Mouse (Mus musculus) stomach, embryonic 15.5 days (tissue): ENCODE results near the gene 4930519G04Rik. TPM values are rescaled to one million over a fixed set of nuclear protein-coding genes. Genes with fewer than 3 reads are reported as not detected.
"Not testable (repeated sequence)": the region's sequence is repeated elsewhere in the genome, so short reads cannot be mapped to it uniquely, and the experiment has no call there.

ENCODE experiments used
- ATAC-seq: fragments of 200-750 bp; cut with Nextera tagmentation; 2 replicates; pipeline ENCODE4 v1.8.0; 2017; ENCODE audit warnings: low read depth, moderate number of reproducible peaks, moderate TSS enrichment; ENCODE audit not compliant: insufficient read depth, low FRiP score
- H3K27ac ChIP-seq: fragments of 300-500 bp; sonication (generic); 2 replicates; pipeline ENCODE4 v1.5.1; 2015; ENCODE audit warnings: mild to moderate bottlenecking, inconsistent platforms
- H3K27me3 ChIP-seq: fragments of 300-500 bp; sonication (generic); replicated peaks from 2 replicates; pipeline ENCODE4 v1.6.1; 2015; ENCODE audit warnings: inconsistent platforms
- H3K36me3 ChIP-seq: fragments of 300-500 bp; sonication (generic); 2 replicates; pipeline ENCODE4 v1.6.1; 2015; ENCODE audit warnings: inconsistent platforms
- H3K4me1 ChIP-seq: fragments of 300-500 bp; sonication (generic); 2 replicates; pipeline ENCODE4 v1.6.1; 2015; ENCODE audit warnings: inconsistent platforms
- H3K4me2 ChIP-seq: fragments of 300-500 bp; sonication (generic); 2 replicates; pipeline ENCODE4 v1.6.1; 2015; ENCODE audit warnings: mild to moderate bottlenecking, inconsistent platforms
- H3K4me3 ChIP-seq: fragments of 300-500 bp; sonication (generic); replicated peaks from 2 replicates; pipeline ENCODE4 v1.5.1; 2015; ENCODE audit warnings: inconsistent platforms
- H3K9ac ChIP-seq: fragments of 300-500 bp; sonication (generic); 2 replicates; pipeline ENCODE4 v1.6.1; 2015; ENCODE audit warnings: inconsistent platforms
- H3K9me3 ChIP-seq: fragments of 300-500 bp; sonication (generic); 2 replicates; pipeline ENCODE4 v1.6.1; 2016; ENCODE audit warnings: inconsistent platforms
- WGBS: fragments of 180-500 bp; shearing (Covaris S2); methylation state at CpG from one replicate; pipeline ENCODE4 v1.1.7; 2015; 5-methylcytosine and 5-hydroxymethylcytosine counted together
- polyA plus RNA-seq: library from polyadenylated mRNA; unstranded; fragments of >200 nt; fragmentation: Nextera tagmentation; extraction: Ambion mirVana; gene quantifications from 2 replicates; pipeline ENCODE4 v1.2.1, GENCODE M21; 2015

4930519G04Rik gene
- polyA plus RNA-seq, 1 experiment from 2014 or later, result not detected

DNA sequence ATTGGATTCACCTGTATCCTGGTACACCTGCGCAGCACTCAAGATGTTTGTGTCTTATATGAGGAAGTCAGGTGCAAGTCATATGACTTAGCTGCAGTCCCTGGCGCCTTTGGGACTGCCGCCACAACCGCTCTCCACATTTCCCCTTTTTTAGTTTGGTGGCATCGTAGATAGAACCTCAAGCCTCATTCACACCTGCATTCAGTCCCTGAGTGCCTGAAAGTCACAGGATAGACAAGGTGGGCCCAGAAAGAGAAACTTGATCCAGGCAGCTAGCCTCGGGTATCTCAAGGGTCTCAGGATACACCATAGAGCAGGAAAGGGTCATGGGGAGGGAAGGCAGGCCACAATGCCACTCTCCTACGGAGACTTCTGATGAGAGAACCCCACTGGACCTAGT lies 28.9 kb downstream of the 4930519G04Rik start:
- H3K4me3 ChIP-seq, H3K36me3 ChIP-seq, H3K9me3 ChIP-seq, H3K27me3 ChIP-seq, ATAC-seq, H3K4me2 ChIP-seq, H3K27ac ChIP-seq, H3K9ac ChIP-seq, H3K4me1 ChIP-seq: not testable (repeated sequence)
- WGBS, result 81% methylated on average over 6 of the region's 7 CpGs

- H3K27me3 ChIP-seq, result no peaks in the 10 kb centered on the region
- no peak overlapping the region for H3K4me3 ChIP-seq
- no peak overlapping the region for H3K4me2 ChIP-seq
- H3K36me3 ChIP-seq, result no peaks in the 10 kb centered on the region
- no peaks in the 10 kb centered on the region for H3K4me1 ChIP-seq
- no peak for ATAC-seq
- no peak overlapping the region for H3K27ac ChIP-seq
- WGBS, result 83% methylated on average over 11 of the region's 11 CpGs
- no peak overlapping the region for H3K9ac ChIP-seq
- H3K9me3 ChIP-seq, result no peaks in the 10 kb centered on the region
These were observed 29.6 kb downstream of the 4930519G04Rik start for GRCm38 (mm10) chr5:114883022-114883421.

- no peak for ATAC-seq
These were observed 33.3 kb downstream of the 4930519G04Rik start for GRCm38 (mm10) chr5:114886801-114887200.

GRCm38 (mm10) chr5:114888995-114889394 lies 35.5 kb downstream of the 4930519G04Rik start:
- Histone ChIP-seq H3K9ac (no peak overlapping the region), H3K4me3 (no peak overlapping the region), H3K4me2 (no peak overlapping the region), H3K4me1 (no peaks in the 10 kb centered on the region), H3K27ac (no peak overlapping the region), H3K9me3 (no peaks in the 10 kb centered on the region), H3K36me3 (no peaks in the 10 kb centered on the region), H3K27me3 (no peaks in the 10 kb centered on the region)
- 64% methylated on average over 2 of the region's 2 CpGs for WGBS
- no peak for ATAC-seq

More at GRCm38 (mm10) chr5:114886801-114887200, 33.3 kb downstream of the 4930519G04Rik start:
- H3K36me3 ChIP-seq, result no peaks in the 10 kb centered on the region
- no peak overlapping the region for H3K9ac ChIP-seq
- 68% methylated on average over 6 of the region's 6 CpGs for WGBS
- no peaks in the 10 kb centered on the region for H3K4me1 ChIP-seq
- no peak overlapping the region for H3K4me2 ChIP-seq
- H3K27me3 ChIP-seq, result no peaks in the 10 kb centered on the region
- no peak overlapping the region for H3K4me3 ChIP-seq
- H3K27ac ChIP-seq, result no peak overlapping the region
- H3K9me3 ChIP-seq, result no peaks in the 10 kb centered on the region

DNA sequence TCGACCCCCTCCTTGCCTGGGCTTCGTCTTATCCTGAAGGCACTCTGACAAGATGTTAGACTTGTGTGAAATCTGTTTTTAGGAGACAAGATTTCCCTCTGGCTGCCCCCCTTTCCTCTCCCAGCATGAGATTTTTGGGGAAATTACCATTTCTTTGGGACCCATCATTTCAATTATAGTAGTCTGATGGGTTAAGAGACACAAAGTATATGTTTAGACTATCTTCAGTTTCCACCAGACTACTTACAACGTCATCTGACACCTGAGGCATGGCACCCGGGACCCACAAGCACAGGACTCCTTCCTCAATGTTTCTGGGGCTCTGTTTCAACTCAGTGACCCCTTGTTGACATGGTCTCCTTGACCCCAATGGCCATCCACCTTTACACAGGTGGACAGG lies 42.1 kb downstream of the 4930519G04Rik start:
- Histone ChIP-seq H3K4me2 (no peak overlapping the region), H3K4me3 (no peak overlapping the region), H3K27me3 (no peaks in the 10 kb centered on the region), H3K9ac (no peak overlapping the region), H3K9me3 (no peaks in the 10 kb centered on the region), H3K36me3 (no peaks in the 10 kb centered on the region), H3K27ac (no peak overlapping the region), H3K4me1 (no peaks in the 10 kb centered on the region)
- 84% methylated on average over 4 of the region's 4 CpGs for WGBS
- no peak for ATAC-seq

DNA sequence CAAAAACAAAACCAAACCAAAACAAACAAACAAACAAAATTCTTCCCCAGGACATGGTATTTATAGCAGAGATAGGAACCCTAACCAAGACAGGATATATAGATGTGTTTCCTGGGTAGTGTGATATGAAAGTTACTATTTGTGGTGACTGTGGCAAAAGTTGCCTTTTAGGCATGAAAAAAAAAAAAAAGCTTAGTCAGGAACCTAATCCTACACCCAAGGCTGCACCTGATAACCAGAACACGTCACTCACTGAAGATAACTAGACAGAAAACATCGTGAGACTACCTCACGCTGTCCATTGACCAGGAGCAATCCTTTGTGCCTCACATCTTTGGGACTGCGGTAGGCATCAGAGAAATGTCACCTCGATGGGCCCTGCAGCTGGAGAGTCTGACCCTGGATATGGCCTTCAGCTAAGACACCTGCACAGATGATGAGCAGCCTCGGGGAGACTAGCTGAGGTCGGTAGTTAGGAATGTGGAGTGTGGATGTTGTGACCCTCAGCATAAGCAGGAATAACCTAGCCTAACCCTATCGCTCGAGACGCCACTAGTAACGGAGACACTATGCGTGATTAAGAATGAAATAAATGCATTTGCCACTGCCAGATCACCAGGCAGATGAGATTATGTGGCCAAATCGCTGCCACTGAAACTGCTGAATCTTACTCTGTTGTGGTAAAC lies 43.4 kb downstream of the 4930519G04Rik start, which contains the start of gene Oasl2:
Gene Oasl2 (plus strand): TSS at position 249 of the 686 bp plus-strand sequence.
- H3K9me3 ChIP-seq, result no peaks in the 10 kb centered on the region
- H3K4me1 ChIP-seq, result no peaks in the 10 kb centered on the region
- no peaks in the 10 kb centered on the region for H3K27me3 ChIP-seq
- no peak within 1 kb of the TSS for H3K9ac ChIP-seq
- 55% methylated on average over 13 of the region's 13 CpGs for WGBS
- no peak for ATAC-seq
- no peaks in the 10 kb centered on the region for H3K36me3 ChIP-seq
- H3K27ac ChIP-seq, result 0 out of 2 replicates have a peak within 1 kb of the TSS, but pooled peaks have one; percentile 1
- peak within 1 kb of the TSS; percentile 21 for H3K4me3 ChIP-seq
- peak within 1 kb of the TSS; percentile 40 for H3K4me2 ChIP-seq

GRCm38 (mm10) chr5:114897374-114897793 lies 43.9 kb downstream of the 4930519G04Rik start:
- no peak overlapping the region for H3K9ac ChIP-seq
- H3K27ac ChIP-seq, result 0 out of 2 replicates have a peak overlapping the region, but pooled peaks have one; percentile 1
- WGBS, result 12% methylated on average over 7 of the region's 7 CpGs

GRCm38 (mm10) chr5:114898857-114899256 lies 45.4 kb downstream of the 4930519G04Rik start:
- ATAC-seq, result no peak
- 63% methylated on average over 7 of the region's 7 CpGs for WGBS
- no peak overlapping the region for H3K4me3 ChIP-seq

More at GRCm38 (mm10) chr5:114897374-114897793, 43.9 kb downstream of the 4930519G04Rik start:
- Histone ChIP-seq H3K4me3 (peak overlapping the region; percentile 21), H3K9me3 (no peaks in the 10 kb centered on the region), H3K27me3 (no peaks in the 10 kb centered on the region), H3K36me3 (no peaks in the 10 kb centered on the region), H3K4me1 (no peaks in the 10 kb centered on the region), H3K4me2 (peak overlapping the region; percentile 40)
- ATAC-seq, result no peak; the same call in 1 of the 2 replicates

DNA sequence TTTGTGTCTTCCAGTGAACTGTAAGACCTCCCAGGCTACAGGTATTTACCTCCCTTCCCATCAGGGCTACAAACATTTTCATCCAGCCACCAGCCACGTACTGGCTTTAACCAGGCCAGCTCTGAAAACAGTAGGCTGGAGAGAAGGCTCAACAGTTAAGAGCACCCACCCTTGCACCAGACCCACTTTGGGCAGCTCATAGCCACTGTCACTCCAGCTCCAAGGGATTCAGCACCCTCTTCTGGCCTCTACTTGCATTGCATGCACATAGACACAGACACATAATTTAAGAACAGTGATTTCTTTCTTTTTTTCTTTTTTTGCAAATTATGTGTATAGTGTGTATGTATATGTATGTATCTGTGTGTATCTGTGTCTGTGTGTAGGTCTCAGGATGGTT lies 48.9 kb downstream of the 4930519G04Rik start:
- no peaks in the 10 kb centered on the region for H3K27me3 ChIP-seq
- no peaks in the 10 kb centered on the region for H3K9me3 ChIP-seq
- H3K27ac ChIP-seq, result no peak overlapping the region
- no peak overlapping the region for H3K4me2 ChIP-seq
- no peaks in the 10 kb centered on the region for H3K4me1 ChIP-seq
- ATAC-seq, result no peak
- H3K36me3 ChIP-seq, result no peaks in the 10 kb centered on the region
- H3K9ac ChIP-seq, result no peak overlapping the region
- WGBS, result 36% methylated on average over 1 of the region's 1 CpGs
- no peak overlapping the region for H3K4me3 ChIP-seq

More at GRCm38 (mm10) chr5:114898857-114899256, 45.4 kb downstream of the 4930519G04Rik start:
- no peak overlapping the region for H3K27ac ChIP-seq
- H3K4me2 ChIP-seq, result no peak overlapping the region
- no peak overlapping the region for H3K9ac ChIP-seq
- no peaks in the 10 kb centered on the region for H3K27me3 ChIP-seq
- H3K9me3 ChIP-seq, result no peaks in the 10 kb centered on the region
- no peaks in the 10 kb centered on the region for H3K4me1 ChIP-seq
- no peaks in the 10 kb centered on the region for H3K36me3 ChIP-seq

DNA sequence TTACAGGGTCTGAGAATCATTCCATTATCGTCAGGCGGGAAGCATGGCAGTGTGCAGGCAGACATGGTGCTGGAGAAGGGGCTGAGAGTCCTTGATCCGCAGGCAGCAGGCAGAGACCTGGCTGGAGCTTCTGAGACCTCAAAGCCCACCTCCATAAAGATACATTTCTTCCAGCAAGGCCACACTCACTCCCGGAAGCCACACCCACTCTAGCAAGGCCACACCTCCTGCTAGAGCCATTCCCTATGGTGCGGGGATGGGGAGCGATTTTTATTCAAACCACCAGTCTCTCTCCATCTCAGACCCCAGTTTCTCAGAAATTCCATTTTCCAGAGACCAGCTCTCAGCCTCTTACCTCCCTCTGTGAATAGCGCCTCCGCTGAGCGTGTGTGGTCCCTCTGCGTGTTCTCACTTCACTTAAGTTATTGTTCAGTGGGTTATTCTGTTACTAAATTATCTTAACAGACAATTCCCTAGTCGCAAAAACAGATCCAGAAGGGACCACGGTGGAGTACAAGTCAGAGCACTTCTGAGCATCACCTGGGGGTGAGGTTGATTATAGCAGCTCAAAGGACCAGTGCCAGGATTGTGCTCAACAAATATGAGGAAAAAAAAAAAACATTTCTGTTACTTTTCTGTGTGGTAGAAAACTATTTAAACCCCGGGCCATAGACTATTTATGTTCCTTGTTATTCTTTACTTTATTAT lies 55.3 kb downstream of the 4930519G04Rik start:
- Histone ChIP-seq H3K4me3 (no peak overlapping the region), H3K27ac (no peak overlapping the region), H3K4me2 (no peak overlapping the region), H3K9me3 (no peaks in the 10 kb centered on the region), H3K36me3 (no peaks in the 10 kb centered on the region), H3K9ac (no peak overlapping the region), H3K27me3 (no peaks in the 10 kb centered on the region), H3K4me1 (no peaks in the 10 kb centered on the region)
- ATAC-seq, result no peak
- 49% methylated on average over 13 of the region's 13 CpGs for WGBS

GRCm38 (mm10) chr5:114913686-114914085 lies 60.2 kb downstream of the 4930519G04Rik start:
- Histone ChIP-seq H3K36me3 (no peaks in the 10 kb centered on the region), H3K9me3 (no peaks in the 10 kb centered on the region), H3K27ac (no peak overlapping the region), H3K9ac (no peak overlapping the region), H3K4me3 (no peak overlapping the region), H3K27me3 (no peaks in the 10 kb centered on the region), H3K4me2 (no peak overlapping the region), H3K4me1 (no peaks in the 10 kb centered on the region)
- 67% methylated on average over 4 of the region's 4 CpGs for WGBS
- ATAC-seq, result no peak

- Histone ChIP-seq H3K4me2 (no peak overlapping the region), H3K9ac (no peak overlapping the region), H3K4me1 (no peaks in the 10 kb centered on the region), H3K4me3 (no peak overlapping the region), H3K27ac (no peak overlapping the region), H3K27me3 (no peaks in the 10 kb centered on the region), H3K36me3 (no peaks in the 10 kb centered on the region), H3K9me3 (no peaks in the 10 kb centered on the region)
- no peak for ATAC-seq
- WGBS, result 62% methylated on average over 8 of the region's 8 CpGs
These were observed 61.4 kb downstream of the 4930519G04Rik start for GRCm38 (mm10) chr5:114914855-114915254.
